Mouse (Mus musculus) MEL (cell line): ENCODE results near the gene Pip5k1b. TPM values are rescaled to one million over a fixed set of nuclear protein-coding genes. Genes with fewer than 3 reads are reported as not detected.

ENCODE experiments used
- DNase-seq: peaks from one replicate; pipeline ENCODE4 v3.0.0; 2011; ENCODE audit warnings: low read depth, low spot score
- H3K27ac ChIP-seq: 2 replicates; pipeline ENCODE4 v1.5.1; 2012; ENCODE audit warnings: low read depth, mild to moderate bottlenecking, control low read depth, low read length, moderate library complexity; ENCODE audit not compliant: control insufficient read depth
- H3K27me3 ChIP-seq, 2 experiments: fragments of 150-350 bp in 1 of 2; sonication (generic) in 1 of 2; 2 replicates each; pipeline ENCODE4 v1.6.1; 2012; ENCODE audit warnings: low read length in 2 of 2, mild to moderate bottlenecking in 2 of 2, improper control_type of control experiment in 1 of 2, moderate library complexity in 1 of 2; ENCODE audit not compliant: insufficient read depth in 2 of 2, control insufficient read depth in 1 of 2
- H3K36me3 ChIP-seq, 2 experiments: 2 replicates each; pipeline ENCODE4 v1.6.1; 2012 to 2014; ENCODE audit warnings: low read length in 2 of 2, improper control_type of control experiment in 1 of 2, inconsistent platforms in 1 of 2, mild to moderate bottlenecking in 1 of 2; ENCODE audit not compliant: insufficient read depth in 2 of 2, control insufficient read depth in 1 of 2
- H3K4me1 ChIP-seq, 2 experiments: fragments of 150-350 bp in 1 of 2; sonication (generic) in 1 of 2; 2 replicates each; pipeline ENCODE4 v1.6.1; 2012; ENCODE audit warnings: low read length in 2 of 2, improper control_type of control experiment in 1 of 2, mild to moderate bottlenecking in 1 of 2; ENCODE audit not compliant: insufficient read depth in 2 of 2, control insufficient read depth in 1 of 2
- H3K4me3 ChIP-seq, 2 experiments: fragments of 150-350 bp in 1 of 2; sonication (generic) in 1 of 2; 2 replicates each; pipeline ENCODE4 v1.5.1; 2012; ENCODE audit warnings: low read depth in 2 of 2, low read length in 2 of 2, mild to moderate bottlenecking in 2 of 2, moderate library complexity in 2 of 2, control low read depth in 1 of 2, improper control_type of control experiment in 1 of 2; ENCODE audit not compliant: control insufficient read depth in 1 of 2, insufficient read depth in 1 of 2
- H3K79me2 ChIP-seq: 2 replicates; pipeline ENCODE4 v1.6.1; 2012; ENCODE audit warnings: mild to moderate bottlenecking, low read length, moderate library complexity; ENCODE audit not compliant: control insufficient read depth, poor library complexity, insufficient read depth
- H3K9ac ChIP-seq: 2 replicates; pipeline ENCODE4 v1.6.1; 2012; ENCODE audit warnings: low read depth, mild to moderate bottlenecking, control low read depth, low read length, moderate library complexity; ENCODE audit not compliant: control insufficient read depth, poor library complexity, severe bottlenecking
- H3K9me3 ChIP-seq: fragments of 150-350 bp; sonication (generic); replicated peaks from 2 replicates; pipeline ENCODE4 v1.6.1; 2012; ENCODE audit warnings: mild to moderate bottlenecking, low read length, improper control_type of control experiment, moderate library complexity; ENCODE audit not compliant: insufficient read depth
- GATA1 ChIP-seq: IDR thresholded peaks from 2 replicates; pipeline ENCODE4 v1.6.1; 2011; ENCODE audit warnings: low read depth, low read length, improper control_type of control experiment
- MAZ ChIP-seq: IDR thresholded peaks from 2 replicates; pipeline ENCODE4 v1.6.1; 2012; ENCODE audit warnings: low read depth, mild to moderate bottlenecking, inconsistent platforms, low read length, improper control_type of control experiment
- NELFE ChIP-seq: IDR thresholded peaks from 2 replicates; pipeline ENCODE4 v1.6.1; 2011; ENCODE audit warnings: low read depth, low read length, improper control_type of control experiment
- POLR2A ChIP-seq, 2 experiments: IDR thresholded peaks; 2 replicates each; pipeline ENCODE4 v1.6.1; 2011 to 2012; ENCODE audit warnings: low read length in 2 of 2, mild to moderate bottlenecking in 2 of 2, control low read depth in 1 of 2, improper control_type of control experiment in 1 of 2, low read depth in 1 of 2, moderate library complexity in 1 of 2; ENCODE audit not compliant: control insufficient read depth in 1 of 2, insufficient read depth in 1 of 2, poor library complexity in 1 of 2
- POLR2AphosphoS5 ChIP-seq: IDR thresholded peaks from 2 replicates; pipeline ENCODE4 v1.6.1; 2012; ENCODE audit warnings: low read depth, borderline replicate concordance, mild to moderate bottlenecking, inconsistent platforms, low read length, moderate library complexity, mixed read lengths
- RAD21 ChIP-seq: IDR thresholded peaks from 2 replicates; pipeline ENCODE4 v1.6.1; 2011; ENCODE audit warnings: mild to moderate bottlenecking, low read depth, low read length, improper control_type of control experiment
- RCOR1 ChIP-seq: IDR thresholded peaks from 2 replicates; pipeline ENCODE4 v1.6.1; 2012; ENCODE audit warnings: low read depth, mild to moderate bottlenecking, inconsistent platforms, low read length, improper control_type of control experiment
- SIN3A ChIP-seq: IDR thresholded peaks from 2 replicates; pipeline ENCODE4 v1.6.1; 2012; ENCODE audit warnings: low read length, improper control_type of control experiment, inconsistent platforms
- SMC3 ChIP-seq: IDR thresholded peaks from 2 replicates; pipeline ENCODE4 v1.6.1; 2011; ENCODE audit warnings: low read depth, low read length, improper control_type of control experiment
- TBP ChIP-seq: IDR thresholded peaks from 2 replicates; pipeline ENCODE4 v1.8.0; 2011; ENCODE audit warnings: low read depth, low read length, improper control_type of control experiment
- UBTF ChIP-seq: IDR thresholded peaks from 2 replicates; pipeline ENCODE4 v1.6.1; 2012; ENCODE audit warnings: low read depth, mild to moderate bottlenecking, inconsistent platforms, low read length, improper control_type of control experiment, moderate library complexity, borderline replicate concordance; ENCODE audit not compliant: insufficient read depth
- ZC3H11A ChIP-seq: IDR thresholded peaks from 2 replicates; pipeline ENCODE4 v1.6.1; 2012; ENCODE audit warnings: low read depth, mild to moderate bottlenecking, inconsistent platforms, low read length, improper control_type of control experiment
- ZKSCAN1 ChIP-seq: IDR thresholded peaks from 2 replicates; pipeline ENCODE4 v1.6.1; 2012; ENCODE audit warnings: low read depth, mild to moderate bottlenecking, inconsistent platforms, low read length, improper control_type of control experiment, moderate library complexity
- ZNF384 ChIP-seq: IDR thresholded peaks from 2 replicates; pipeline ENCODE4 v1.6.1; 2012; ENCODE audit warnings: low read depth, mild to moderate bottlenecking, inconsistent platforms, low read length, improper control_type of control experiment
- polyA plus RNA-seq, 2 experiments: library from polyadenylated mRNA; stranded (reverse) in 1 of 2; unstranded in 1 of 2; fragments of >175 nt in 1 of 2; fragments of >200 nt in 1 of 2; gene quantifications; 2 replicates each; pipeline versions ENCODE4 v1.2.1 to v1.2.4; 2012; ENCODE audit warnings: low replicate concordance in 2 of 2, low read depth in 1 of 2; ENCODE audit not compliant: insufficient read length in 2 of 2, insufficient read depth in 1 of 2, missing spikeins in 1 of 2
- total RNA-seq: library from RNA; depleted of rRNA; stranded (reverse); fragments of 300-350 nt; gene quantifications from 2 replicates; pipeline ENCODE4 v1.2.3, GENCODE M21; 2012

Pip5k1b gene
- total and polyA plus RNA-seq, 3 experiments, result 3.4 to 10.0 TPM; not detected in 1

- H3K9me3 ChIP-seq, result no peaks in the 10 kb centered on the region
- no peak overlapping the region for H3K27ac ChIP-seq
- H3K4me1 ChIP-seq, result no peaks in the 10 kb centered on the region; a peak in 2 of 4 replicates
- no peak overlapping the region for H3K9ac ChIP-seq
- no peaks in the 10 kb centered on the region for H3K27me3 ChIP-seq
- peaks cover 0 to 6% of the 10 kb centered on the region in 2 experiments; a peak in 1 of 4 replicates for H3K36me3 ChIP-seq
- H3K4me3 ChIP-seq, result no peak overlapping the region
- DNase-seq, result no peak
- TF ChIP-seq NELFE (no peak), SIN3A (no peak), RCOR1 (no peak), RAD21 (no peak), ZC3H11A (no peak), POLR2AphosphoS5 (no peak), UBTF (no peak), SMC3 (no peak), ZNF384 (no peak), TBP (no peak), ZKSCAN1 (no peak), MAZ (no peak), POLR2A (IDR thresholded peaks at IDR 0.05; ENCODE audit: control insufficient read depth in 1 of 2, insufficient read depth in 1 of 2, low read depth in 1 of 2, low read length in 2 of 2, poor library complexity in 1 of 2) (no peak)
- H3K79me2 ChIP-seq, result no peaks in the 10 kb centered on the region; the same call in 1 of the 2 replicates
Measured at GRCm38 (mm10) chr19:24548337-24548736, 7.3 kb downstream of the Pip5k1b start.

- DNase-seq, result no peak
- H3K9ac ChIP-seq, result no peak overlapping the region
- no peaks in the 10 kb centered on the region; a peak in 2 of 4 replicates for H3K4me1 ChIP-seq
- no peak overlapping the region for H3K4me3 ChIP-seq
- peaks cover 0 to 6% of the 10 kb centered on the region in 2 experiments; a peak in 1 of 4 replicates for H3K36me3 ChIP-seq
- no peaks in the 10 kb centered on the region; the same call in 1 of the 2 replicates for H3K79me2 ChIP-seq
- H3K27me3 ChIP-seq, result no peaks in the 10 kb centered on the region
- TF ChIP-seq GATA1, result 0 out of 2 replicates have a peak, but pooled peaks have one; percentile 12
- no peak for TF ChIP-seq RCOR1
- TF ChIP-seq SIN3A, result no peak
- no peak overlapping the region for H3K27ac ChIP-seq
- H3K9me3 ChIP-seq, result no peaks in the 10 kb centered on the region
Measured at GRCm38 (mm10) chr19:24546153-24546552, 9.5 kb downstream of the Pip5k1b start.
